Mouse (Mus musculus): ENCODE data around the gene Dennd1b. TPM values are rescaled to one million over a fixed set of nuclear protein-coding genes. Genes with fewer than 3 reads are reported as not detected.

Gene Dennd1b
- polyA plus RNA-seq, 1 experiment from 2014 or later: 10.9 TPM

DNA sequence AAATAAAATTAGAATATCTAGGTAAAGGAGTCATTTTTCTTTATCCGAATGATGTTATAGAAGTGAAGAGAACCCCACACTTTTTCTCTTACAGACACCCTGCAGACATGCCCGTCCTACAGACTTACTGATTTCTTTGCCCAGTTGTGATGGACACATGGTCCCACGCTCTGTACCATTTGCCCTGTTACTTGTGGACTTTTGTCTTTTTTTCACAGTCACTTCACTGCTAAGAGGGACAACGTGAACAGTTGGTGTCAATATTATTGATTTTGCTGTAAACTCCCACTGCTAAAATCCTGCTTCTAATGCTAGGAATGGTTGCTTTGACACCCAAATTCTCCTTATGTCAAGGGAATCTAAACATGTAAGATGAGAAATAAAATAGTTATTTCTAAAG is 134.9 kb downstream of the Dennd1b start:
- H3K27ac ChIP-seq: no peak overlapping the region
- no peaks in the 10 kb centered on the region for H3K36me3 ChIP-seq
- 85% methylated on average over 4 of the region's 4 CpGs for WGBS
- no peaks in the 10 kb centered on the region for H3K27me3 ChIP-seq
- H3K9ac ChIP-seq: no peak overlapping the region
- H3K9me3 ChIP-seq (replicated peaks): no peaks in the 10 kb centered on the region
- no peak for ATAC-seq (ENCODE audit: low FRiP score)
- no peak overlapping the region for H3K4me2 ChIP-seq (replicated peaks)
- no peaks in the 10 kb centered on the region for H3K4me1 ChIP-seq
- H3K4me3 ChIP-seq: no peak overlapping the region

DNA sequence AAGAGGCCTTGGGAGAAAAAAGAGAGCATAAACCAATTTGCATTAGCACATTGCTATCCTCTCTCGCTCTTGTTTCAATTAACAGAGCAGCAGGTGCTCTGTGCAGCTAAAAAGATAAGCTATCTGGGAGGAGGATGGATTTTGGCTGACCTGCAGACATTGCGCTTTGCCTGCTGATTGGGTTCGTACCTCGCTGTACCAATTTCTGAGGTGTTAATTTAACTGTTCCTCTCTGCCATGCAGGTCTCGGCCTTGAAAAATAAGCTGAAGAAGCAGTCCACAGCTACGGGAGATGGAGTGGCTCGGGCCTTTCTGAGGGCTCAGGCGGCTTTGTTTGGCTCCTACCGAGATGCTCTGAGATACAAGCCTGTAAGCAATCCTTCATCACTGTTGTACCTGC is 138.5 kb downstream of the Dennd1b start:
- H3K4me2 ChIP-seq (replicated peaks): no peak overlapping the region
- H3K27me3 ChIP-seq: no peaks in the 10 kb centered on the region
- ATAC-seq (ENCODE audit: low FRiP score): no peak
- H3K36me3 ChIP-seq: peaks cover 3% of the 10 kb centered on the region; the same call in 1 of the 2 replicates
- H3K27ac ChIP-seq: no peak overlapping the region
- no peaks in the 10 kb centered on the region for H3K4me1 ChIP-seq
- WGBS: 81% methylated on average over 9 of the region's 9 CpGs
- H3K4me3 ChIP-seq: no peak overlapping the region
- H3K9me3 ChIP-seq (replicated peaks): no peaks in the 10 kb centered on the region
- H3K9ac ChIP-seq: no peak overlapping the region

DNA sequence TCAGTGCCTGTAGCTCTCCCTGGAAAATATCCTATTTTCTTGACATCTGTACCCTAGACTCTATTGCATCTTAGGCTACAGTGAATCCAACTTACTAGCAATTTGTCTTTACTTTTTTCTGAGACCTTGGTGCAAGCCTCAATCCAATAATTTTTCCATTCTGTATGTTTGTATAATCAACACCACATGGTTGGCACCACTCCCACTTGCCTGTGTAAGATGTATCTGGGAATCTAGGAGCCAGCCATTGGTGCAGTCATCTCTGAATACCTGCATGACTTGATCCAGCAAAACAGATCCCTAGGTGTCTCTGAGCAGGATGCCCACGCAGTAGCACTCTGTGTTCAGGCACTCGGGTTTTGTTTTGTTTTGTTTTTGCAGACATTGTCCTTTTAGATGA is 145.0 kb downstream of the Dennd1b start:
- Histone ChIP-seq H3K9me3 (replicated peaks) (no peaks in the 10 kb centered on the region), H3K4me1 (no peaks in the 10 kb centered on the region), H3K36me3 (peaks cover 3% of the 10 kb centered on the region; the same call in 1 of the 2 replicates), H3K9ac (no peak overlapping the region), H3K4me2 (replicated peaks) (no peak overlapping the region), H3K4me3 (no peak overlapping the region), H3K27me3 (no peaks in the 10 kb centered on the region), H3K27ac (no peak overlapping the region)
- 94% methylated on average over 2 of the region's 2 CpGs for WGBS
- ATAC-seq (ENCODE audit: low FRiP score): no peak

DNA sequence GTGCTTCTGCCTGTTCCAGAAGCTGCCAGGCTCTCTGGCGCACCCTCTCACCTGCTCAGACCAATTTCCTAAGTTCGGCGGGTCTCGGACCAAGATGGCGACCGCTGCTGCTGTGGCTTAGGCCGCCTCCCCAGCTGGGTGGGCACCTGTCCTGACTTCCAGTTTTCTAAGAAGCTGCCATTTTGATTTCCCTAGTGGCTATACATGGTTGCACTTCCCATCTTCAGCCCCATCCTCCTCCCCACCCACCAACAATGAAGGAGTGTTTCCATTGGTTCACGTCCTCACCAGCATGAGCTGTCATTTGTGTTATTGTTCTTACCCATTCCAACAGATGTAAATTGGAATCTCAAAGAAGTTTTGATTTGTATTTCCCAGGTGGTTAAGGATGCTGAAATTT is 159.4 kb downstream of the Dennd1b start:
- Histone ChIP-seq H3K36me3 (no peaks in the 10 kb centered on the region), H3K4me1 (no peaks in the 10 kb centered on the region), H3K27ac (no peak overlapping the region), H3K4me3 (no peak overlapping the region), H3K27me3 (no peaks in the 10 kb centered on the region), H3K9ac (no peak overlapping the region), H3K9me3 (replicated peaks) (no peaks in the 10 kb centered on the region), H3K4me2 (replicated peaks) (no peak overlapping the region)
- no peak for ATAC-seq (ENCODE audit: low FRiP score)
- 96% methylated on average over 8 of the region's 8 CpGs for WGBS

DNA sequence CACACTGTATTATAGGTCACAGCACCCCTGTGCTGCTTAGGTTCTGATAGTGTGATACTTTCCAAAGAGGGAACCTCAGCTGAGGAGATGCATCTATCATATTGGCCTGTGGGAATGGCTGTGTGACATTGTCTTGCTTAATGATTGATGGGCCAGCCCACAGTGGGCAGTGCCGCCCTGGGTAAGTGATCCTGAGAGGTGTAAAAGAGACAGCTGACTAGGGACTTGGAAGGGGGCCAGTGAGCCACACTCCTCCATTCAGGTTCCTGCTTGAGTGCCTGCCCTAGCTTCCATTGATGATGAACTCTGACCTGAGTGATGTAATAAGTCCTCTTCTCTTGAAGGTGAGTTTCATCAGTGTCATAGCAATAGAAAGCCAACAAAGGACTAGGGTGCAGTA is 176.4 kb downstream of the Dennd1b start:
- ATAC-seq (ENCODE audit: low FRiP score): peak; percentile 54; the same call in 1 of the 2 replicates

DNA sequence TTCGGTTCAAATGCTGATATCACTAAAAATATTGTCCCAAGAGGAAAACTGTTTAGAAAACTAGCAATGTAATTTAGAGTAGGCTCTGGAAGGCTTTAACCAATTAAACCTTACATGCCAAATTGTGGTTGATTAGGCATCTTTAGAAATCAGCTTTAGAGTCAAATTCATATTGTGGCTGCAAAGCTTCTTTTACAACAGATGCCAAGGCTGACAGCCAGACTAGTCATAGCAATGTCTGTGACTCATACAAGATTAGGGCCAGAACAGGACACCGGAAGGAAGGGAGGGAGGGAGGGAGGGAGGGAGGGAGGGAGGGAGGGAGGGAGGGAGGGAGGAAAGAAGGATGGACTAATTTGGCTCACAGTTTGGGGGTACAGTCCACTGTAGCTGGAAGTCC is 182.3 kb downstream of the Dennd1b start:
- peaks cover 8% of the 10 kb centered on the region; the same call in 1 of the 2 replicates for H3K36me3 ChIP-seq
- 73% methylated on average over 2 of the region's 2 CpGs for WGBS
- ATAC-seq (ENCODE audit: low FRiP score): no peak

More for the DNA sequence above, 176.4 kb downstream of the Dennd1b start:
- Histone ChIP-seq H3K9me3 (replicated peaks) (no peaks in the 10 kb centered on the region), H3K9ac (no peak overlapping the region), H3K27ac (no peak overlapping the region), H3K4me2 (replicated peaks) (no peak overlapping the region), H3K4me3 (no peak overlapping the region), H3K36me3 (peaks cover 5% of the 10 kb centered on the region; the same call in 1 of the 2 replicates), H3K27me3 (no peaks in the 10 kb centered on the region), H3K4me1 (no peaks in the 10 kb centered on the region)
- WGBS: 50% methylated on average over 1 of the region's 1 CpGs

DNA sequence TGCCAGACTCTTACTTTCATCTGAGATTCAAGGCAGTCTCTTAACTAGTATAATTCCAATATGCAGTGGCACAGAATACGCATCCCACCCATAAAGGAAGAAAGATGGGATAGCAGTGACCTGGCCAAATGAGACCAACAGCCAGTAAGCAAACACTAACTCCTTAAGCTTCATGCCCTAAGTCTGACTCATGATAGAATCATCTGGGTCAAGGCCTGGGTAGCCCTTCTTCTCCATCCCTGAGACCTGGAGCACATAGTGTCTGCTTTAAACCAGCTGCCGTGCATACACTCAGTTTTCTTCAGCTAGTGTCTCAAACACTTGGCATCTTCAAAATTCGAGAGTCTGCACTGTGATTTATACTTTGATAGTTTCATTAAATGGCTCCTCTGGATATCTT is 183.1 kb downstream of the Dennd1b start:
- 88% methylated on average over 3 of the region's 3 CpGs for WGBS
- Histone ChIP-seq H3K4me3 (no peak overlapping the region), H3K36me3 (peaks cover 8% of the 10 kb centered on the region; the same call in 1 of the 2 replicates), H3K9ac (no peak overlapping the region), H3K27ac (no peak overlapping the region), H3K4me2 (replicated peaks) (no peak overlapping the region), H3K9me3 (replicated peaks) (no peaks in the 10 kb centered on the region), H3K27me3 (no peaks in the 10 kb centered on the region), H3K4me1 (no peaks in the 10 kb centered on the region)
- ATAC-seq (ENCODE audit: low FRiP score): no peak

More for the DNA sequence above, 182.3 kb downstream of the Dennd1b start:
- H3K4me1 ChIP-seq: no peaks in the 10 kb centered on the region
- no peak overlapping the region for H3K4me2 ChIP-seq (replicated peaks)
- H3K27ac ChIP-seq: no peak overlapping the region
- H3K9me3 ChIP-seq (replicated peaks): no peaks in the 10 kb centered on the region
- H3K4me3 ChIP-seq: no peak overlapping the region
- H3K27me3 ChIP-seq: no peaks in the 10 kb centered on the region
- H3K9ac ChIP-seq: no peak overlapping the region

DNA sequence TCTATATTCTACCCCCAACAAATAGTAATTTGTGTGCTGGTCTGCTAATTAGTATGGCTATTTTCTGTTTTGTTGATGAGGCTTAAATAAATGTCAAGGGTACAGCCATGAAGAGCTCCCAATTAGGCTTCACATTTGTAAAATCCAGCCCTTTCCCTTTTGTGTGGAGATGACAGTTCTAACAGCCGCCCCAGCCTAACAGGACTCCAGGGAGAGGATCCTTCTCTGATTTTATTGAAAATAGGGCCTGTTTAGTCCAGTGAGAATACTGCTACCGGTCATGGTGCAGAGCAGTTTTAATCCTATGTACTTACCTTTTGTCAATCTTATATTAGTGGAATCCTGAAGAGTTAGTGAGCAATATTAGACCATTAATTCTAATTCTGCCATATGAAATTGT is 189.8 kb downstream of the Dennd1b start:
- Histone ChIP-seq H3K9ac (no peak overlapping the region), H3K4me1 (no peaks in the 10 kb centered on the region; the same call in 1 of the 2 replicates), H3K27me3 (no peaks in the 10 kb centered on the region), H3K4me2 (replicated peaks) (no peak overlapping the region), H3K36me3 (no peaks in the 10 kb centered on the region), H3K9me3 (replicated peaks) (no peaks in the 10 kb centered on the region), H3K4me3 (no peak overlapping the region), H3K27ac (peak overlapping the region; percentile 40; the same call in 1 of the 2 replicates)
- WGBS: 46% methylated on average over 2 of the region's 2 CpGs
- ATAC-seq (ENCODE audit: low FRiP score): peak; percentile 57

DNA sequence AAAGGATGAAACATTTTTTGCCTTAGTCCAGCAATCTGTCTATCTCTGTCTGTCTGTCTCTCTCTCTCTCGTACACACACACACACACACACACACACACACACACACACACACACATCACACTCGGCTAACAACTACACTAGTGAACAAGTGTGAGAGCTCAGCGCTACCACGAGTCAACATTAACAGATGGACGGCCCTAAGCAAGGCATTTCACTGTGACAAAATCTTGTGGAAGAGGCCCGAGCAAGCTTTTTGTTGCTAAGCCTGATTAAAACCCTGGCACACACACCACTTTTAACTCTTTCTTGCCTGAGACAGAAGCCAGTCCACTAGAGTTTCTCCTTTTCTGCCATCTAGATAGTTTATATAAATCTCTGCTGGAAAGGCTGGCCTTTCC is 190.3 kb downstream of the Dennd1b start:
- Histone ChIP-seq H3K9ac (no peak overlapping the region), H3K9me3 (replicated peaks) (no peaks in the 10 kb centered on the region), H3K27ac (peak overlapping the region; percentile 70), H3K4me1 (no peaks in the 10 kb centered on the region; the same call in 1 of the 2 replicates), H3K4me2 (replicated peaks) (no peak overlapping the region), H3K4me3 (no peak overlapping the region), H3K27me3 (no peaks in the 10 kb centered on the region), H3K36me3 (no peaks in the 10 kb centered on the region)
- peak; percentile 65; the same call in 1 of the 2 replicates for ATAC-seq (ENCODE audit: low FRiP score)
- WGBS: 36% methylated on average over 6 of the region's 6 CpGs

DNA sequence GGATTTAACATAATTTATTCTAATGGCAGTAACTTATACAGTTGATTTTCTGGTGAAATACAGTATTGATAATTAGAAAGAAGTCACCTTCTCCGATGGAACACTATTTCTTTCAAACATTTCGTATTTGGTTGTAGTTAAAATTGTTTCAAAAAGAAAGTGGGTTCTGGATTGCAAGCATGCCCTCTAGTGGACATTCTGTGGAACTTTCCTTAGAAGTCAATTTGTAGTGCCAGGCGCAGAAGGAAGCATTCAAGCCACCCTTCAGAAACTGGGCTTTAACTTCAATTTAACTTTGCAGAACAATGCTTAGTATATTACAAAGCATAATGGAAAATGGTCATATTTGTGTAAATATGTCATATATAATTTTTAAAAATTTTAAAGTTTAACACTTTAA is 193.2 kb downstream of the Dennd1b start:
- Histone ChIP-seq H3K4me2 (replicated peaks) (no peak overlapping the region), H3K4me1 (no peaks in the 10 kb centered on the region; the same call in 1 of the 2 replicates), H3K9ac (no peak overlapping the region), H3K36me3 (no peaks in the 10 kb centered on the region), H3K4me3 (no peak overlapping the region), H3K27me3 (no peaks in the 10 kb centered on the region), H3K9me3 (replicated peaks) (no peaks in the 10 kb centered on the region), H3K27ac (no peak overlapping the region)
- 30% methylated on average over 3 of the region's 3 CpGs for WGBS
- ATAC-seq (ENCODE audit: low FRiP score): no peak

DNA sequence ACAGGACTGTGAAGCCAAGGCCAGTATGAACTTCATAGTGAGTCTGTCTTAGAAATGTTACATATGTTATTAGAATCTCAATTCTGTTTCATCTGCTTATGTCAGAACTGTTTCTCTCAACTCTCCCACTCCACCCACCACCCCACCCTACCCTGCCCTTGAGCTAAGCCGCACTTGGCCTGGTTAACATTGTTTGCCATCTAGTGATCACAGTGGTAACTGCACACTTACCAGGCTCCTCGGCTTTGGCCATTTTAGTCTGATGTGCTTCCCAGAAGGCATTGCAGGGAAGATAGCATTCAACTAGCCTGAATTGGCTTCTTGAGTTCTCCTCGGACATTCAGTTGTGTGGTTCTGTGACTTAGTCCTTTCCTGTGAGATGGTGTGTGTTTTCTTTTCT is 198.4 kb downstream of the Dennd1b start:
- H3K27ac ChIP-seq: no peak overlapping the region
- H3K36me3 ChIP-seq: no peaks in the 10 kb centered on the region
- no peak overlapping the region for H3K4me3 ChIP-seq
- H3K27me3 ChIP-seq: no peaks in the 10 kb centered on the region
- no peaks in the 10 kb centered on the region for H3K9me3 ChIP-seq (replicated peaks)
- H3K9ac ChIP-seq: no peak overlapping the region
- ATAC-seq (ENCODE audit: low FRiP score): 0 out of 2 replicates have a peak, but pooled peaks have one; percentile 57
- no peaks in the 10 kb centered on the region for H3K4me1 ChIP-seq
- H3K4me2 ChIP-seq (replicated peaks): no peak overlapping the region
- 41% methylated on average over 3 of the region's 3 CpGs for WGBS

DNA sequence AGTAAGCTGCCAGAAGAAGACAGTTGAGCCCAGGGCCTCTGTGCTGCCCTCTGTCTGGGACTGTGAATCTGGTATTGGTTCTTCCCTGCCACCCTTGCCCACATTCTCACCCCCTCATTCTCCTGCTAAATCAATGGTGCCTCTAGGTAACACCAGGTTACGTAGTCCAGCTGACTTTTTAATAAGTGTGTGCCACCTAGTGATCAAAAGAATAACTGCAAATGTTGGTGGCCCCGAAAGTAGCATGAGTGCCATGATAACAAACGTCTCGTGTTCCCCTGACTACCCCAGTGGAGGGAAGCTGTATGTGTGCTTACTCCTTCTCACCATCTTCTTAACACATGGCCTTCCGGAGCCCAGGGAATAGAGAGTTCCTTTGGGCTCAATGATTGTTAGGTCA is 199.6 kb downstream of the Dennd1b start:
- H3K27me3 ChIP-seq: no peaks in the 10 kb centered on the region
- H3K9ac ChIP-seq: no peak overlapping the region
- no peak for ATAC-seq (ENCODE audit: low FRiP score)
- H3K4me2 ChIP-seq (replicated peaks): no peak overlapping the region
- no peaks in the 10 kb centered on the region for H3K4me1 ChIP-seq
- 38% methylated on average over 5 of the region's 5 CpGs for WGBS
- H3K4me3 ChIP-seq: no peak overlapping the region
- no peaks in the 10 kb centered on the region for H3K36me3 ChIP-seq
- H3K9me3 ChIP-seq (replicated peaks): no peaks in the 10 kb centered on the region
- H3K27ac ChIP-seq: no peak overlapping the region

DNA sequence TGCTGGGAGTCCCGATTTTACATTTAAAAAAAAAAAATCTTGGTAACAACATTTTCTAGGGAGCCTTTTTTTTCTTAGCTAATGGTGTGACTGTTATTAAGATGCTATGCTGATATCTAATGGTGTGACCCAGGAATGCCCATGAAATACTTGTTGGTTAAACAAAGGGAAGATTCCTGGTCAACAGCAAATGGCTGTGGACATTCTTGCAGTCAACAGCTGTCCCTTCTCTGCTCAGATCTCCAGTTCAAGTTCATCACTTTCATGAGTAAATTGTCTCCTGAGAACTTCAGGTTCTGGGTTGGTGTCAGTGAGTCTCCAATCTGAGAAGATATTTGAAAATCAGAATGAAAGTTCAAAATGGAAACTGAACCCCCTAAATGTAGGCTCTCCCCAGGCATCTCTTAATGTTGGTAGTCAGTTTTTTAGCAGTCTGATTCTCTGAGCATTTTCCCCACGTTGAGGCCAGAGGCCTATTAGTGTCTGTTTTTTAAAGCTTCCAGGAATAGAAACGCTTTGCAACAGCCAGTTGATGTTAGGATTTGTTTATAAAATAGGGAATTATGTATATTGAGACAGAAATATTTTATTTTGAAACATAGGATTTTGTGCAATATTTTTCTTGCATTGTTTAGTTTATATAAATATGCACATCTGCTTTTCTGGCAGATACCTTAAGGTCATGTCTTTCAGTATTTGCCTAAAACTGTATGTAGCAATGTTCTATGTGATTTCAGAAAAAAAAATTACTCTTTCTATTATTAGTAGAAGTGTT is 211.0 kb downstream of the Dennd1b start:
- no peak overlapping the region for H3K4me2 ChIP-seq (replicated peaks)
- no peaks in the 10 kb centered on the region for H3K9me3 ChIP-seq (replicated peaks)
- H3K4me3 ChIP-seq: no peak overlapping the region
- no peak for ATAC-seq (ENCODE audit: low FRiP score)
- 0 out of 2 replicates have a peak, but pooled peaks cover 12% of the 10 kb centered on the region for H3K36me3 ChIP-seq
- no peak overlapping the region for H3K27ac ChIP-seq
- WGBS: 82% methylated on average over 3 of the region's 3 CpGs
- no peaks in the 10 kb centered on the region for H3K4me1 ChIP-seq
- no peak overlapping the region for H3K9ac ChIP-seq
- H3K27me3 ChIP-seq: no peaks in the 10 kb centered on the region

Measured in hindbrain, embryonic 12.5 days (tissue).